Mouse (Mus musculus) cerebellum, adult 2 months (tissue): Measurements from ENCODE around the gene Card9.

Experiments
- CTCF ChIP-seq: fragments of 200-500 bp; IDR thresholded peaks from 2 replicates; pipeline ENCODE4 v1.5.1; 2011; ENCODE audit warnings: low read depth, mild to moderate bottlenecking, control low read depth, low read length, moderate library complexity, borderline replicate concordance; ENCODE audit not compliant: insufficient read depth
- POLR2A ChIP-seq: fragments of 200-500 bp; IDR thresholded peaks from 2 replicates; pipeline ENCODE4 v1.6.1; 2011; ENCODE audit warnings: low read length, control low read depth, borderline replicate concordance; ENCODE audit not compliant: insufficient read depth

- no peak for TF ChIP-seq CTCF
- no peak for TF ChIP-seq POLR2A
Observed at GRCm38 (mm10) chr2:26390954-26391353, 30.2 kb upstream of the Card9 start.
